Mouse (Mus musculus) right cerebral cortex, postnatal 14 days (tissue): ENCODE measurements around the gene Ywhag.

ENCODE experiments used
- DNase-seq: peaks from one replicate; pipeline ENCODE4 v3.0.0; 2022

The Ywhag gene

DNA sequence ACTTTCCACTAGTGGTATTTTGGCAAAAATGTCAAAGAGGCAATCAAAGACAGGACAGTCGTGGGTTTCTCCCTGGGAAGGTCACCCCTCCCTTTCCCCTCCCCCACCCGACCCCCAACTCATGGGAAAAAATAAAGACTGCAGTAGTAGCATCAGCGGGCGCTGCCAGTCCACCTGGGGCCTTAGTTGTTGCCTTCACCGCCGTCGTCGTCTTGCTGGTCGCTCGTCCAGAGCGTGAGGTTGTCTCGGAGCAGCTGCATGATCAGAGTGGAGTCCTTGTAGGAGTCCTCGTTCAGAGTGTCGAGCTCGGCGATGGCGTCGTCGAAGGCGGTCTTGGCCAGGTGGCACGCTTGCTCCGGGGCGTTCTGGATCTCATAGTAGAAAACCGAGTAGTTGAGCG lies 23.6 kb downstream of the Ywhag start:
- DNase-seq, result no peak

DNA sequence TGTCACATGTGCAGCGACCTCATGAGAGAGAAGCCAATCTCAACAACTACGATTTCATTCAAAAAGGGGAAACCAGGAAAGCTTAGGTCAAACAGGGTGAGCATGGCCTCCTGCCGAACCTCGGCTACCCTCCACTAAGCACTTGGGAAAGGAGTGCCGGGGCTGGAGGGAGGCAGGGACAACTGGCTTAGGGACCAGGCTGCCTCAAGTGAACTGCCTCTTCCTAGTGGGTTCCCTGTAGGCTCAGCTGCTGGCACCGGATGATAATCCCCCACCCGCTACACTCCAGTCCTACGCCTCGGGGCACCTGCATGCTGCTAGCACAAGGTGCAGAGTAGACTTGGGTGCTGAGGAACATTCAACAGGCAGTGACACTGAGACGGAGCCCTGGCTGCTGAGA lies 24.8 kb downstream of the Ywhag start:
- DNase-seq, result no peak

DNA sequence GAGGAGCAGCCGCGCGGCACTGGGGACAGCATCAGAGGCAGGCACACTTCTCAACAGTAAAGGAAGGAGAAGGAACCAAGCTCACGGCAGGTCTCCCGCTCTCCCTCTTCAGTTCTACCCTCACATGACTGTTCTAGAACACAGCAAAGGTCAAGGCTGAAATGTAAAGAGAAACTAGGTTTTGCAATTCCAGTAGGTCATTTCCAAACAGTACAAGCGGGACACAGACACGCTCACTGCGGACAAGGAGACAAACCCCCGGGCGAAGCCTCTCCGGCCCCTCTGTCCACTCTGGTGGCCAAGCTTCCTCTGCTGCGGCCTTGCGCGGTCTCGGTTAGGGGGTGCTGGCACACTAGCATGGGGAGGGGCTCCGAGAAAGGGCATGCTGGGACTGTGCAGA lies 25.4 kb downstream of the Ywhag start:
- DNase-seq, result no peak

DNA sequence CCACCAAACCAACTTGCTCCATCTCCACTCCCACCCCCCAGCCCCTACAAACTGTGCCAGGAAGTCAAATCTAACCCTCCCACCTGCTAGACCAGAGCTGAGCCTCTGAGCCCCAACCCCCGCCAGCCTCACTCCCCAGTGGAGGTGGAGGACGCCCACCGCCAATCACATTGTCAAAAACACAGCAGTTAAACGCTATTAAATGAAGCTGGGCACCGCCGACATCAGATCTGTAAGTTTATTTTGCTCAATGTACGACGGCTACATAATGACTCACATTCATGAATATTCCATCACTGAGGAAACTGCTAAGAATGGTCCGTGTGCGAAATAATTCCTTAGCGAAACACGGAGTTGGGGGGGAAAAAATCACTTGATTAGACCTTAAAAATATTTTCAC lies 26.2 kb downstream of the Ywhag start:
- DNase-seq, result no peak

- DNase-seq, result no peak
These were observed 27.2 kb downstream of the Ywhag start for GRCm38 (mm10) chr5:135907256-135907655.

- no peak for DNase-seq
These were observed 27.6 kb downstream of the Ywhag start for GRCm38 (mm10) chr5:135906846-135907245.

- no peak for DNase-seq
These were observed 28.8 kb downstream of the Ywhag start for GRCm38 (mm10) chr5:135905320-135906225.

DNA sequence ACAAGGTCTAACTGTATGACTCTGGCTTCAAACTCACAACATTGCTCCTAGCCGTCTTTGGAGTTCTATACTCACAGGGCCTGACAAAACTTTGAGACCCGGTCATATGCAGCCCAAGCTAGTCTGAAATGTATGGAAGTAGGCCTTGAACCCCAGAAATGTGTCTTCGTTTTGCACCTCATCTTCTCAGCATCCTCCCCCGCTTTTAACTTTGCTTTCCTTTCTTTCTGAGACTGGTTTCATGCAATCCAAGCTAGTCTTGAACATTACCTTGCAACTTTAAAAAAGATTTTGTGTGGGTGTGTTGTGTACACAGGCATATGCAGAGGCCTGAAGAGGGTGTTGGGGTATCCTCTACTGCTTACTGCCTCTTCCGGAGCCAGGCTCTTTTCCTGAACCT lies 30.2 kb downstream of the Ywhag start:
- no peak for DNase-seq

DNA sequence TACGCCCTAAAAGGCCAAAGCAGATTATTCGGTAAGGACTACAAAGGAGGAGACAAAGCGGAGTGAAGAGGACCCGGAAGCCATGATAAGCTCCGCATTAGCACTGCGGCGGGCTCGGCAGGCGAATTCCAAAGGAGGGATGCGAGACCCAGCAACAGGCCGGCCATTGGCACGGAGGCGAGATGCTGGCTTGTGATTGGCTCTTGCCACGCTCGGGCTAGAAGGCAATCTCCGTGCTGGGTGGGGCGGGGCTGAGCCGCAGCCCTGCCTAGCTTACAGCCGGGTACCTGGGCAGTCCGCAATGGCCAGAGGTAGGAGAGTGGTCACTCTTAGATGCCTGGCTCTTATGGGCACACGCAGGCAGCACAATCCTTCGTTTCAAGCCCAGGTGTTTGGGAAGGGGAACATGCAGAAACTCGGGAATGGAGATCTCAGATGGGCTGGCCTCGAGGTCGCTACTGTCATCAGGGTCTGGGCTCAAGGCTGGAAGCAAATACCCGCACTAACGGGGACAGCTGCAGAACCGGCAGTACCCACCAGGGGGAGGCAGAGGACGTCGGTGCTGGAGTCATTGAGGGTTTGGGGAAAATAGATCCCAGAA lies 30.8 kb downstream of the Ywhag start:
- DNase-seq, result peak; percentile 90

GRCm38 (mm10) chr5:135903058-135903457 lies 31.4 kb downstream of the Ywhag start:
- DNase-seq, result no peak

DNA sequence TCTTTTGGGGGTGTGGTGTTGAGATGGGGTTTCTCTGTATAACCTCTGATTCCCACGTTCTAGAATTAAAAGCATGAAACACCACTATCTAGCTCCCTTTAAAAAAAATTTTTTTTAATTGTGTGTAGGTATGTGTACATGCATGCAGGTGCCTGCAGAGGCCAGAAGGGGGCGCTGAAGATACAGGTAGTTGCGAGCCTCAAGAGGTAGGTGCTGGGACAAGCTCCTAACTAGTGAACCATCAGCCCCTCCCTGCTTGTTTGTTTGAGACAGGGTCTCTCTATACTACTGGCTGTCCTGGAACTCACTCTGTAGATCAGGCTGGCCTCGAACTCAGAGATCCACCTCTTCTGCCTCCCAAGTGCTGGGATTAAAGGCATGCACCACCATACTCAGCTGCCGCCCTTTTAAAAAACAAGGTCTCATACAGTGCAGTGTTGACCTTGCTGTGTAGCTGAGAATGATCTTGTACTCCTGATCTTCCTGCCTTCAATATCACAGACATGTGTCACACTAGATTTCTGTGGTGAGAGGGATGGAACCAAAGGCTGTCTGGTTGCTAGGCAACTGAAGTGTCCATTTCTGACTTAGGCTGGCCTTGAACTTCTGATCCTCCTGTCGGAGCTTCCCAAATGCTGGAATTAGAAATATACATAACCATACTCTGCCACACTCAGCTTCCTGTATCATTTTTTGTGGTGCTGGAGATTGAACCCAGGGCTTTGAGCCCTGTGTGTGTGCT lies 32.9 kb downstream of the Ywhag start:
- DNase-seq, result no peak

GRCm38 (mm10) chr5:135900701-135901100 lies 33.7 kb downstream of the Ywhag start:
- DNase-seq, result no peak

GRCm38 (mm10) chr5:135899833-135900232 lies 34.6 kb downstream of the Ywhag start:
- DNase-seq, result no peak

GRCm38 (mm10) chr5:135898995-135899394 lies 35.4 kb downstream of the Ywhag start:
- no peak for DNase-seq

DNA sequence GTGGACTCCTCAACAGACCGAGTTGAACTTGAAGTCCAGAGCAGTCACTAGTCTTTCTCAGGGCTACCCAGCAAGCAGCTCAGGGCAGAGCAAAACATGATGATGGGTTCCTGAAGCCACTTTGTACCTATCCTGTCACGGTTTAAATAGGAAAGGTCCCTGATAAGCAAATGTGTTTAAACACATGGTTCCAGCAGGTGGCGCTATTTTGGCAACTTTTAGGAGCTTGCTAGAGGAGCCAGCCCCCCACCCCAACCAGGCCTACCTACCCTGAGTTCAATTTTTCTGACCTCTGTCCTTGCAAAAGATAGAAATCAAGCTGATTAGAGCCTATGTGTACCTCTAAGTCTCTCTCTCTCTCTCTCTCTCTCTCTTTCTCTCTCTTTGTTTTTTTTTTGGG lies 36.4 kb downstream of the Ywhag start:
- DNase-seq, result peak; percentile 64

GRCm38 (mm10) chr5:135894958-135895357 lies 39.5 kb downstream of the Ywhag start:
- DNase-seq, result no peak

- DNase-seq, result no peak
These were observed 41.6 kb downstream of the Ywhag start for GRCm38 (mm10) chr5:135892589-135893351.

DNA sequence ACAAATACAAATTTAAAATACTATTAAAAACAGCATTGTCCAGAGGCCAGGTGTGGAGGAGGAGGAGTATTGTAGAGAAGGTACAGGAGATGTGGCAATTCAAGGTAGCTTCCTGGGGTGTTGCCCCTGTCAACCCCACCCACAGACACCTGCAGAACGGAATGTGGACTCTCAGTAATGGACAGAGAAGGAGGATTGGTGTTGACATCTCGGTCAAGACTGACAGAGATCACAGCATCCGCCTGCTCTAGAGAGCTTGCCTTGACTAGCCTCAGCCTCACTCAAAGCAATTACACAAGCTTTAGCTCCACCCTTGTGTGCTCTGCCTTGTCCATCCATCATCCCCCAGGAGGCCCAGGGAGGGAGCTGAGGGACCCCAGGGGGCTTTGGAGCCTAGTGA lies 43.5 kb downstream of the Ywhag start:
- no peak for DNase-seq

DNA sequence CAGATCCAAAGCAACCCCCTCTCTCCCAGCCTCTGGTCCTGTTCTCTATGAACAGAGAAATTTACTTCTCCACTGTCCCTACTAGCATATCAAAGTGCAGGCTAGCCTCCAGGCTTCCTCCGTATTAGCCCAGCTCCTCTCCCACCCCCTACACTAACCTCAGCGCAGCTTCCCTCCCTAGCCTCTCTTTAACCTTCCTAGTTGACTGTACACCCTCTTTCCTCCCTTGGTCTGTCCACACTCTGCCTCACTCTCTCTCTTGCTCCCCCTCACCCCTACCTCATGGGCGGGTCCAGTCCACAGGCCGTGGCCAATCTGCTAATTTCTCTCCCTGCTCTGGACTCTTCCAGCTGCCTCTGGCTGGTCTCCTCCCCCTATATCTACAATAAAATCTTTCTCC lies 44.1 kb downstream of the Ywhag start:
- no peak for DNase-seq

GRCm38 (mm10) chr5:135888405-135889215 lies 45.8 kb downstream of the Ywhag start:
- DNase-seq, result no peak

DNA sequence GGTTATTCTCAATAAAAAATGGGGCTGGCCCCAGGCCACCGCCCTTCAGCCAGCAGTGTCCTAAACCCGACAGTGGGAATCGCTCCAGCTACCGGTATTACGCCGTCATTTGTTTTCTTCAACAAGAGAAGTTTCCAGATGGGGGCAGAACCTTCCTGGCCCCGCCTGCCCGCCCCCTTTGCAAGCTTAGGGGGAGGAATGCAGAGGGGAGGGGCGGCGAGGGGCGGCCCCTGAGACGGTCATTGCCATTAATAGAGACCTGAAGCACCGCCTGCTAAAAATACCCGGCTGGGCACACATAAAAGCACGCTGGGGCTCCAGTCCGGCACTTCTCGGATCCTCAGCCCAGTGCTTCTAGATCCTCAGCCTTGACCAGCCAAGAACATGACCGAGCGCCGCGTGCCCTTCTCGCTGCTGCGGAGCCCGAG lies 46.7 kb downstream of the Ywhag start, which contains the start of gene Hspb1:
Hspb1 (plus strand) TSS at position 245 of the 428 bp plus-strand sequence.
- no peak for DNase-seq

DNA sequence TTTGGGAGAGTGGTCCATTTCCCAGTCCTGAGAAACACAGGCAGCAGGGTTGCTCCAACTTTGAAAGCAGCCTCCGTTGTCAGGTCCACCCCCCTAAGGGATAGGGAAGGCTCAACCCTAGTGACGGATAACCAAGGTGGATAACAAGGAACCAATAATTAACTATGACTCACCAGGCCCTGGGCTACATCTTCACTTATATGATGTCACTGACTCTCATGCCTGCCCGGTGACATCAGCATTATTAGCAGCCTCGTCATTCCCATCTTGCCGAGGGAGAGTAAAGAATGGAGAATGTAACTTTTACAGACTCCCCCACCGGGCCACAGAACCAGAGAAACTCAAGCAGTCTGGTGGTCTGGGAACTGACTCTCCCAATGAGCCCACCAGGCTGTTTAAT lies 49.8 kb downstream of the Ywhag start:
- DNase-seq, result no peak
